Mouse (Mus musculus) liver, postnatal 0 days (tissue): ENCODE results near the gene Steap3. TPM values are rescaled to one million over a fixed set of nuclear protein-coding genes. Genes with fewer than 3 reads are reported as not detected.
A peak's percentile ranks its signal among the peaks of the same experiment; 100 is the strongest.

ENCODE experiments used
- ATAC-seq: fragments of 200-750 bp; cut with Nextera tagmentation; 2 replicates; pipeline ENCODE4 v1.8.0; 2017; ENCODE audit warnings: mild to moderate bottlenecking, moderate library complexity
- DNase-seq: peaks from one replicate; pipeline ENCODE4 v3.0.0-alpha.2; 2016
- H3K27ac ChIP-seq: fragments of 300-500 bp; sonication (generic); 2 replicates; pipeline ENCODE4 v1.5.1; 2014; ENCODE audit warnings: antibody characterized with exemption, moderate library complexity, mild to moderate bottlenecking, low read depth
- H3K27me3 ChIP-seq: fragments of 300-500 bp; sonication (generic); 2 replicates; pipeline ENCODE4 v1.6.1; 2014; ENCODE audit warnings: low read length, control low read depth, mixed read lengths; ENCODE audit not compliant: insufficient read depth
- H3K36me3 ChIP-seq: fragments of 300-500 bp; sonication (generic); replicated peaks from 2 replicates; pipeline ENCODE4 v1.6.1; 2014; ENCODE audit warnings: mild to moderate bottlenecking, control low read depth, low read length, moderate library complexity, mixed read lengths; ENCODE audit not compliant: insufficient read depth
- H3K4me1 ChIP-seq: fragments of 300-500 bp; sonication (generic); 2 replicates; pipeline ENCODE4 v1.6.1; 2014; ENCODE audit warnings: antibody characterized with exemption, mild to moderate bottlenecking, control low read depth; ENCODE audit not compliant: insufficient read depth
- H3K4me2 ChIP-seq: fragments of 300-500 bp; sonication (generic); 2 replicates; pipeline ENCODE4 v1.6.1; 2014; ENCODE audit warnings: low read depth, mild to moderate bottlenecking, low read length, moderate library complexity, mixed read lengths
- H3K4me3 ChIP-seq: fragments of 300-500 bp; sonication (generic); 2 replicates; pipeline ENCODE4 v1.5.1; 2014; ENCODE audit warnings: low read depth, low read length
- H3K9ac ChIP-seq: fragments of 300-500 bp; sonication (generic); replicated peaks from 2 replicates; pipeline ENCODE4 v1.6.1; 2014; ENCODE audit warnings: mild to moderate bottlenecking, moderate library complexity
- H3K9me3 ChIP-seq: fragments of 300-500 bp; sonication (generic); 2 replicates; pipeline ENCODE4 v1.6.1; 2016; ENCODE audit warnings: mild to moderate bottlenecking, control low read depth, low read length, mixed read lengths
- CTCF ChIP-seq: sonication (generic); IDR thresholded peaks from 2 replicates; pipeline ENCODE4 v1.5.1; 2016; ENCODE audit warnings: antibody characterized with exemption, low read depth
- EP300 ChIP-seq: IDR thresholded peaks from 2 replicates; pipeline ENCODE4 v1.6.1; 2016; ENCODE audit warnings: antibody characterized with exemption, low read depth, mild to moderate bottlenecking
- WGBS: fragments of 180-500 bp; shearing (Covaris S2); extraction: QIAGEN DNeasy Blood & Tissue Kit; methylation state at CpG from one replicate; pipeline ENCODE4 v1.1.7; 2014; ENCODE audit not compliant: insufficient replicate concordance; 5-methylcytosine and 5-hydroxymethylcytosine counted together
- polyA plus RNA-seq: library from polyadenylated mRNA; unstranded; fragments of >200 nt; fragmentation: Nextera tagmentation; extraction: Ambion mirVana; gene quantifications from 2 replicates; pipeline ENCODE4 v1.2.1, GENCODE M21; 2015

The Steap3 gene
- polyA plus RNA-seq, 1 experiment from 2014 or later, result 27.2 TPM

DNA sequence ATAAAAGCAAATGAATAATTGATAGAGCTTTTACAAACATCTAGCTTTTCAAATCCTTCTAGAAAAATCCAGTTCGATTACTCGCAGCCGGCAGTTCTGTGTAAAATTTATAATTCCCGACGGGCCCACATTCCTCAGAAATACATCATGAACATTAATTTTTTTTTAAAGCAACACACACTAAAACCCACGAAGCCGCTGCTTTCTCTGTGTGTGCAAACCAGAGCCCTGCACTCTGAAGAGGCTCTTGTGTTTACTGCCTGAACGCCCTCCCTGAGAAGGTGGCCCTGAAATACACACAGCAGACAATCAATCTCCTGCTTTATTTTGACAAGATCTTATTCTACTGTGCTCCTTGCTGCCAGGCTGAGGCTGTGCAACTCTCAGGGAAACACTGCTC, 14.3 kb downstream of the Steap3 start:
- no peak for TF ChIP-seq EP300
- TF ChIP-seq CTCF, result no peak
- Histone ChIP-seq H3K4me2 (peak overlapping the region; percentile 59), H3K4me1 (peaks cover 56% of the 10 kb centered on the region), H3K27me3 (no peaks in the 10 kb centered on the region), H3K27ac (no peak overlapping the region), H3K36me3 (peaks cover 20% of the 10 kb centered on the region; the same call in 1 of the 2 replicates), H3K9ac (peak overlapping the region; percentile 41; the same call in 1 of the 2 replicates), H3K4me3 (0 out of 2 replicates have a peak overlapping the region, but pooled peaks have one; percentile 1), H3K9me3 (no peaks in the 10 kb centered on the region)
- no peak for ATAC-seq
- 61% methylated on average over 8 of the region's 8 CpGs for WGBS
- no peak for DNase-seq

DNA sequence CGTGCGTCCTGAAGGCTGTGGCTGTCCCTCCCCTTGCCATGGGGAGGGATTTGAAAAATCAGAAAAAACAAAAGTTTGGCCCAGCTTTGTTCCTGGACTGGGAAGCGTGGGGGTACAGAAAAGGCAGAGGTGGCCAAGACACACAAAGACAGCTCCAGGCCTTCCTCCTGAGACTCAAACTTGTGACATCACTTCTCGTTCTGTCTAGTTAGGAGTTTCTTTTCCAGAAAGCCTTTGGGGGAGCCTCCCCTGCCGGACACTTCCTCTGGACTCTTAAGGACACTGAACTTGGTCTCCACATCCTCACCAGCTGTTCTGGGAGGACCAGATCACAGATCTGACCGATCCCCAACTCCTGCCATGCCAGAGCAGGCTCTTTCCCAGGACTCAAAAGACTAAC, 18.8 kb downstream of the Steap3 start:
- Histone ChIP-seq H3K36me3 (peaks cover 29% of the 10 kb centered on the region), H3K27me3 (no peaks in the 10 kb centered on the region), H3K9me3 (no peaks in the 10 kb centered on the region), H3K4me3 (no peak overlapping the region), H3K9ac (no peak overlapping the region), H3K27ac (no peak overlapping the region), H3K4me1 (peaks cover 18% of the 10 kb centered on the region), H3K4me2 (no peak overlapping the region)
- WGBS, result 88% methylated on average over 6 of the region's 6 CpGs
- TF ChIP-seq CTCF (no peak), EP300 (no peak)
- DNase-seq (no peak), ATAC-seq (no peak)

DNA sequence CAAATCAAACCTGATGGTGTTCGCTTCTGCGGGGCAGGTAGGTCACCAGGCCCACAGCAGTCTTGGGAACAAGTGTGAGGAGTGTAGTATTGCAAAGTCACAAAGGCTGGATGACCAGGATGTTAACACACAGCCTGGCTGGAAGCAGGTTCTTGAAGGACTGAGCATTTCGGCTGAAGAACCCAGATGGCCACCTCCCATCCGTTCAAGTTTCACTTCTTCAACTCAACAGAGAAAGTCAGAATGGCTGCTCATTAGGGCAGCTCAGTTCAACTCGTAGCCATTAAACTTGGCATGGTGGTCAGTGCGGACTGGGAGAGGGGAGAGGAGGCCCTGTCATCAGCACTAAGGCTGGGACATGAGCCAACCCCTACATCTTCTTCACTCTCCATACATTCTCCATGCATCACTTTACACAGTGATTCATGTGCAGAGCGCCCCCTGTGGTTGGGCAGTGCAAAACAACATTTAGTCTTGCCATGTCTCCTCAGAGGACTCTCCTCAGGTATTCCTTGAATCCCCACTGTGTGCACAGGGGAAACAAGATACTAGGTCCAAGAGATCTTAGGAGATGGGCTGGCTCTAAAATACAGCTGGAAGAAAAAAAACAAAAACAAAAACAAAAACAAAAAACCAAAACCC, 19.9 kb downstream of the Steap3 start:
- H3K9ac ChIP-seq, result no peak overlapping the region
- WGBS, result 85% methylated on average over 7 of the region's 7 CpGs
- peaks cover 10% of the 10 kb centered on the region for H3K4me1 ChIP-seq
- no peak overlapping the region for H3K4me3 ChIP-seq
- H3K27me3 ChIP-seq, result no peaks in the 10 kb centered on the region
- H3K27ac ChIP-seq, result no peak overlapping the region
- no peak for ATAC-seq
- TF ChIP-seq CTCF, result peak; percentile 56
- TF ChIP-seq EP300, result no peak
- H3K36me3 ChIP-seq, result peaks cover 29% of the 10 kb centered on the region
- DNase-seq, result no peak
- H3K9me3 ChIP-seq, result no peaks in the 10 kb centered on the region
- no peak overlapping the region for H3K4me2 ChIP-seq

DNA sequence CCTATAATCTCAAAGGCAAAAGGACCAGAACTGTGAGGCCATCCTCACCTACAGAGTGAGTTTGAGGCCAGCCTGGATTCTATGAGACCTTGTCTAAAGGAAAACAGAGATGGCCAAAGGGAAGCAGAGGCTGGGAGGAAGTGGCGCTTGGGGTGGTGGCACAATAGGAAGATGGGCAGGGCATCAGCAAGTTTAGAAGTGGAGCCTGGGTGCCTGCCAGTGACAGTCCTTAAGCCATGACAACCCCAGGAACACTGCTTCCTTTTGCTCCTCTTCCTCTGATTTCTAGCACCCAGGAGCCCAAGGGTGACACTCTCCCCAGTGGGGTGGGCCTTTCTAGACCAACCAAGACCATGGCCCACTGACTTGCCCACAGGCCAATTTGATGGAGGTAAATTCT, 21.3 kb downstream of the Steap3 start:
- Histone ChIP-seq H3K4me3 (no peak overlapping the region), H3K9me3 (no peaks in the 10 kb centered on the region), H3K4me1 (peaks cover 9% of the 10 kb centered on the region), H3K4me2 (no peak overlapping the region), H3K36me3 (peaks cover 21% of the 10 kb centered on the region), H3K9ac (no peak overlapping the region), H3K27ac (no peak overlapping the region), H3K27me3 (no peaks in the 10 kb centered on the region)
- TF ChIP-seq EP300 (no peak), CTCF (no peak)
- ATAC-seq (no peak), DNase-seq (no peak)
- WGBS, result 78% methylated on average over 1 of the region's 1 CpGs

DNA sequence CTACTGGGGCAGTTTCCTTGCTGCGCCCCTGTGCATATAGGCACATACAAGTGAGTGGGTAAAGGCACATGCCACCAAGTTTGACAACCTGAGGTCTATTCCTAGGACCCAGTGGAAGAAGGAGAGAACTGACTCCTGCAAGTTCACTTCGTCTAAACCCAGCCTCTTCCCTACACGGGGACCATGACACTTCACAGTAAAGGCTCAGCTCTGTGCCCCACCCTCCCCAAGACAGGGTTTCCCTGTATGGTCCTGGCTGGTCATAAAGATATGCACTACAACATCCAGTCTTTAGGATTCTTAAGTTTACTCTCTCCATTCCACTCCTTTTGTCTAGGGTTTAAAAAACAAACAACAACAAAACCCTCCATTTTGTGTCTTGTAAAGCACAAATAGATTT, 21.9 kb downstream of the Steap3 start:
- Histone ChIP-seq H3K4me2 (no peak overlapping the region), H3K27ac (no peak overlapping the region), H3K9ac (no peak overlapping the region), H3K4me3 (no peak overlapping the region), H3K9me3 (no peaks in the 10 kb centered on the region), H3K27me3 (no peaks in the 10 kb centered on the region), H3K4me1 (peaks cover 9% of the 10 kb centered on the region), H3K36me3 (peaks cover 21% of the 10 kb centered on the region)
- 61% methylated on average over 3 of the region's 3 CpGs for WGBS
- DNase-seq (no peak), ATAC-seq (no peak)
- no peak for TF ChIP-seq CTCF
- no peak for TF ChIP-seq EP300

DNA sequence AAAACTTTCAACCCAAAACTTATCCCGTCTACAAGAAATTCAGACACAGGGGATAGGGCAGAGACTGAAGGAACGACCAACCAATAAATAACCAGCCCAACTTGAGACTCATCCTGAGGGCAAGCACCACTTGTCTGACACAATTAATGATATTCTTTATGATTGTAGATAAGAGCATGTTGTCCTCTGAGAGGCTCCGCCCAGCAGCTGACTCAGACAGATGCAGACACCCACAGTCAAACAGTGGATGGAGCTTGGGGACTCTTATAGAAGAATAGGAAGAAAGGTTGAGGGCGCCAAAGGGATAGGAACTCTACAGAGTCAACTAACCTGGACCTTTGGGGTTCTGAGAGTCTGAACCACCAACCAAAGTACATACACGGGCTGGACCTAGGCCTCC, 22.7 kb downstream of the Steap3 start:
- TF ChIP-seq EP300, result no peak
- TF ChIP-seq CTCF, result no peak
- DNase-seq (no peak), ATAC-seq (no peak)
- Histone ChIP-seq H3K4me1 (peaks cover 9% of the 10 kb centered on the region), H3K9ac (no peak overlapping the region), H3K27me3 (no peaks in the 10 kb centered on the region), H3K27ac (no peak overlapping the region), H3K36me3 (peaks cover 21% of the 10 kb centered on the region), H3K4me2 (no peak overlapping the region), H3K9me3 (no peaks in the 10 kb centered on the region), H3K4me3 (no peak overlapping the region)
- WGBS, result 87% methylated on average over 5 of the region's 5 CpGs
